8 mouse cellular contexts compared by ENCODE assay signal in the genomic region with DNA sequence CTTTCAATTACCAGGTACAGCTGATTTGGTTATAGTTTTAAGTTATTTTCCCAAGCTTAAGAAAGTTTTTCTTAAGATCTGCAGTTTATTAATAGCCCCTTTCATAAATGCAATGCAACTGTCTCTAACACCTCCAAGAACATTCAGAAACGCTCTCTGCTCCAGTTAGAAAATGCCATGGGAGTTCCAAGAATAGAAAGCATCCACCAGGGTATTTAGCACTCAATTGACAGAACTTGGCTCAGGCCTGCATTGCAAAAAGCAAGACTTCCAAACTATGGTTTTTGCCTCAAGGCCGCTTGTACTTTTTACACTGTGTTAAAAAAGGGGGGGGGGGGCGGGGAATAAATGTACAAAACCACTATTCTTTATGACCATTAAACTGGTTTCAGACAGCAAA. TPM values are rescaled to one million over a fixed set of nuclear protein-coding genes. Genes with fewer than 3 reads are reported as not detected.
DNase-seq lines count a peak whose midpoint lies in the region; ATAC-seq lines count a peak whose summit lies in the region.

No protein-coding gene starts in this region.

- H3K9ac ChIP-seq in embryonic facial prominence, embryonic 12.5 days: no peak overlapping the region
- H3K9ac ChIP-seq in intestine, embryonic 14.5 days (ENCODE audit: low read length): no peak overlapping the region; the same call in 1 of the 2 replicates
- H3K9ac ChIP-seq in midbrain, embryonic 15.5 days: no peak overlapping the region

- no peaks in the 10 kb centered on the region for H3K9me3 ChIP-seq in embryonic facial prominence, embryonic 12.5 days
- no peaks in the 10 kb centered on the region for H3K9me3 ChIP-seq in intestine, embryonic 14.5 days (ENCODE audit: control insufficient read depth, low read length)
- no peaks in the 10 kb centered on the region for H3K9me3 ChIP-seq in midbrain, embryonic 15.5 days

- no peak for ATAC-seq in embryonic facial prominence, embryonic 12.5 days (ENCODE audit: insufficient number of reproducible peaks, insufficient read depth, low FRiP score, low TSS enrichment)
- no peak for ATAC-seq in intestine, embryonic 14.5 days (replicated peaks; ENCODE audit: low FRiP score, low TSS enrichment, low read depth)
- ATAC-seq in midbrain, embryonic 15.5 days (replicated peaks): no peak
- no peak for ATAC-seq in erythroid progenitor cell, adult 5-6 weeks (replicated peaks; ENCODE audit: low FRiP score, poor library complexity, severe bottlenecking)

- peak overlapping the region; percentile 91 for H3K4me2 ChIP-seq in embryonic facial prominence, embryonic 12.5 days (replicated peaks)
- H3K4me2 ChIP-seq in intestine, embryonic 14.5 days (ENCODE audit: low read length): peak overlapping the region; percentile 83
- H3K4me2 ChIP-seq in midbrain, embryonic 15.5 days: peak overlapping the region; percentile 70

- peak overlapping the region; percentile 88; the same call in 1 of the 2 replicates for H3K4me3 ChIP-seq in embryonic facial prominence, embryonic 12.5 days
- no peak overlapping the region for H3K4me3 ChIP-seq in intestine, embryonic 14.5 days (ENCODE audit: low read depth, low read length)
- peak overlapping the region; percentile 63 for H3K4me3 ChIP-seq in midbrain, embryonic 15.5 days

- peaks cover 16% of the 10 kb centered on the region; the same call in 1 of the 2 replicates for H3K4me1 ChIP-seq in embryonic facial prominence, embryonic 12.5 days
- peaks cover 6% of the 10 kb centered on the region; the same call in 1 of the 2 replicates for H3K4me1 ChIP-seq in intestine, embryonic 14.5 days (replicated peaks; ENCODE audit: control insufficient read depth, insufficient read depth, low read length)
- H3K4me1 ChIP-seq in midbrain, embryonic 15.5 days: peaks cover 21% of the 10 kb centered on the region

- no peaks in the 10 kb centered on the region for H3K36me3 ChIP-seq in embryonic facial prominence, embryonic 12.5 days
- no peaks in the 10 kb centered on the region for H3K36me3 ChIP-seq in intestine, embryonic 14.5 days (ENCODE audit: control insufficient read depth, insufficient read depth, low read length)
- H3K36me3 ChIP-seq in midbrain, embryonic 15.5 days (replicated peaks): no peaks in the 10 kb centered on the region

- H3K27me3 ChIP-seq in embryonic facial prominence, embryonic 12.5 days: 0 out of 2 replicates have a peak, but pooled peaks cover 2% of the 10 kb centered on the region
- no peaks in the 10 kb centered on the region for H3K27me3 ChIP-seq in intestine, embryonic 14.5 days (replicated peaks; ENCODE audit: control insufficient read depth, insufficient read depth, low read length)
- no peaks in the 10 kb centered on the region for H3K27me3 ChIP-seq in midbrain, embryonic 15.5 days (replicated peaks)

- 44% methylated on average over 3 of the region's 3 CpGs for WGBS in embryonic facial prominence, embryonic 12.5 days
- 48% methylated on average over 3 of the region's 3 CpGs for WGBS in intestine, embryonic 14.5 days
- 45% methylated on average over 3 of the region's 3 CpGs for WGBS in midbrain, embryonic 15.5 days

- H3K27ac ChIP-seq in embryonic facial prominence, embryonic 12.5 days: no peak overlapping the region
- no peak overlapping the region for H3K27ac ChIP-seq in intestine, embryonic 14.5 days (ENCODE audit: low read depth)
- H3K27ac ChIP-seq in midbrain, embryonic 15.5 days: no peak overlapping the region

- peak; percentile 35 for DNase-seq in layer of hippocampus, adult 11-12 months (ENCODE audit: low spot score)
- no peak for DNase-seq in layer of hippocampus, postnatal 10 days (ENCODE audit: low spot score in 2 of 2)
- DNase-seq in intestine, embryonic 14.5 days (ENCODE audit: low spot score): no peak
- no peak for DNase-seq in urinary bladder, postnatal 36 days (ENCODE audit: low spot score in 2 of 2)
- DNase-seq in thymus, postnatal 4 days: no peak

RNA-seq across cellular contexts. Expression of a gene that starts 0.6 kb away (rescaled TPM):
- 10 to 100 TPM; 31.0 to 36.5 TPM for total RNA-seq in layer of hippocampus, postnatal 10 days (2021)
- polyA plus RNA-seq in embryonic facial prominence, embryonic 12.5 days (2016; fragmentation: Nextera tagmentation; extraction: Ambion mirVana): 7.0 and 7.7 TPM in 2 replicates
- 10.1 and 13.5 TPM in 2 replicates for polyA plus RNA-seq in intestine, embryonic 14.5 days (2014; fragmentation: Nextera tagmentation; extraction: Ambion mirVana)
- polyA plus RNA-seq in midbrain, embryonic 15.5 days (2015; fragmentation: Nextera tagmentation; extraction: Ambion mirVana): 13.2 and 14.3 TPM in 2 replicates
- total RNA-seq in erythroid progenitor cell, adult 5-6 weeks (2015; ENCODE audit: low replicate concordance): 0.42 and 3.2 TPM in 2 replicates
- 1.5 TPM in 1 of 2 replicates, not detected in the other for total RNA-seq in erythroid progenitor cell, adult 5-6 weeks (2017; ENCODE audit: low replicate concordance)

RNA-seq across cellular contexts. Expression of a gene that starts 4.5 kb away (rescaled TPM):
- 1 to 10 TPM; 4.2 to 9.8 TPM for total RNA-seq in layer of hippocampus, postnatal 10 days (2021)
- 0.26 and 0.76 TPM in 2 replicates for polyA plus RNA-seq in embryonic facial prominence, embryonic 12.5 days (2016; fragmentation: Nextera tagmentation; extraction: Ambion mirVana)
- polyA plus RNA-seq in intestine, embryonic 14.5 days (2014; fragmentation: Nextera tagmentation; extraction: Ambion mirVana): 0.23 and 0.56 TPM in 2 replicates
- polyA plus RNA-seq in midbrain, embryonic 15.5 days (2015; fragmentation: Nextera tagmentation; extraction: Ambion mirVana): 0.92 and 1.3 TPM in 2 replicates
- total RNA-seq in erythroid progenitor cell, adult 5-6 weeks (2015; ENCODE audit: low replicate concordance): not detected in 2 replicates
- total RNA-seq in erythroid progenitor cell, adult 5-6 weeks (2017; ENCODE audit: low replicate concordance): not detected in 2 replicates

RNA-seq across cellular contexts. Expression of a gene that starts 27.0 kb away (rescaled TPM):
- 10 to 100 TPM; 75.1 to 84.3 TPM for total RNA-seq in layer of hippocampus, postnatal 10 days (2021)
- 48.3 and 50.7 TPM in 2 replicates for polyA plus RNA-seq in embryonic facial prominence, embryonic 12.5 days (2016; fragmentation: Nextera tagmentation; extraction: Ambion mirVana)
- 42.9 and 46.7 TPM in 2 replicates for polyA plus RNA-seq in intestine, embryonic 14.5 days (2014; fragmentation: Nextera tagmentation; extraction: Ambion mirVana)
- polyA plus RNA-seq in midbrain, embryonic 15.5 days (2015; fragmentation: Nextera tagmentation; extraction: Ambion mirVana): 49.4 and 50.8 TPM in 2 replicates
- total RNA-seq in erythroid progenitor cell, adult 5-6 weeks (2015; ENCODE audit: low replicate concordance): 43.2 and 45.4 TPM in 2 replicates
- 41.8 and 53.5 TPM in 2 replicates for total RNA-seq in erythroid progenitor cell, adult 5-6 weeks (2017; ENCODE audit: low replicate concordance)
